Mouse (Mus musculus) bone marrow, adult 2 months (tissue): ENCODE data around the gene Wdr77. TPM values are rescaled to one million over a fixed set of nuclear protein-coding genes. Genes with fewer than 3 reads are reported as not detected.
"Not testable (repeated sequence)": the region's sequence is repeated elsewhere in the genome, so short reads cannot be mapped to it uniquely, and the experiment has no call there.

ENCODE experiments used
- H3K27ac ChIP-seq: fragments of 200-500 bp; 2 replicates; pipeline ENCODE4 v1.5.1; 2012; ENCODE audit warnings: low read depth, mild to moderate bottlenecking, control low read depth, inconsistent platforms, low read length; ENCODE audit not compliant: control insufficient read depth, poor library complexity, insufficient read depth
- H3K4me1 ChIP-seq: fragments of 200-500 bp; 2 replicates; pipeline ENCODE4 v1.6.1; 2011; ENCODE audit warnings: low read length; ENCODE audit not compliant: control insufficient read depth, insufficient read depth
- H3K4me3 ChIP-seq: fragments of 200-500 bp; replicated peaks from 2 replicates; pipeline ENCODE3; 2011; ENCODE audit warnings: mild to moderate bottlenecking, low read depth, low read length, control low read depth; ENCODE audit not compliant: control insufficient read depth
- CTCF ChIP-seq: fragments of 200-500 bp; IDR thresholded peaks from 2 replicates; pipeline ENCODE4 v1.5.1; 2011; ENCODE audit warnings: low read length, control low read depth; ENCODE audit not compliant: control insufficient read depth, insufficient read depth
- POLR2A ChIP-seq: fragments of 200-500 bp; IDR thresholded peaks from 2 replicates; pipeline ENCODE4 v1.6.1; 2011; ENCODE audit warnings: low read depth, mild to moderate bottlenecking, control low read depth, low read length, borderline replicate concordance; ENCODE audit not compliant: control insufficient read depth
- WGBS: fragments of 180-500 bp; shearing (Covaris S2); methylation state at CpG from one replicate; pipeline ENCODE4 v1.1.7; 2018; 5-methylcytosine and 5-hydroxymethylcytosine counted together
- polyA plus RNA-seq: library from polyadenylated mRNA; stranded (reverse); fragments of >200 nt; gene quantifications from 2 replicates; pipeline ENCODE4 v1.2.4, GENCODE M21; 2011; ENCODE audit warnings: low replicate concordance; ENCODE audit not compliant: missing spikeins, insufficient read depth, insufficient read length

The Wdr77 gene
- polyA plus RNA-seq, 1 experiment = 23.9 TPM

- 12% methylated on average over 17 of the region's 17 CpGs for WGBS
Observed at GRCm38 (mm10) chr3:106001416-106002370, 42.5 kb downstream of the Wdr77 start.

GRCm38 (mm10) chr3:106003360-106003759, 44.2 kb downstream of the Wdr77 start:
- H3K4me1 ChIP-seq, H3K4me3 ChIP-seq, H3K27ac ChIP-seq: not testable (repeated sequence)
- WGBS = 58% methylated on average over 10 of the region's 10 CpGs

More at GRCm38 (mm10) chr3:106001416-106002370, 42.5 kb downstream of the Wdr77 start:
- no peak for TF ChIP-seq POLR2A
- no peak for TF ChIP-seq CTCF
- H3K4me3 ChIP-seq = no peak overlapping the region
- no peak overlapping the region for H3K27ac ChIP-seq
- no peaks in the 10 kb centered on the region for H3K4me1 ChIP-seq

GRCm38 (mm10) chr3:106014546-106014945, 55.4 kb downstream of the Wdr77 start, which contains the start of gene Pifo:
Gene Pifo (minus strand): TSS chr3:106014646.
- H3K27ac ChIP-seq = no peak within 1 kb of the TSS
- WGBS = 63% methylated on average over 2 of the region's 2 CpGs
- TF ChIP-seq POLR2A (no peak), CTCF (no peak)

More at GRCm38 (mm10) chr3:106014546-106014945, 55.4 kb downstream of the Wdr77 start, which contains the start of gene Pifo:
- Histone ChIP-seq H3K4me3 (no peak within 1 kb of the TSS), H3K4me1 (no peaks in the 10 kb centered on the region)

Other genes with a start within 250 kb of the Wdr77 start
- gene Rap1a, start 158.0 kb upstream of the Wdr77 start, polyA plus RNA-seq = 91.9 and 112 TPM in 2 replicates
- 1.7 and 3.4 TPM in 2 replicates for gene Adora3, start 88.5 kb upstream of the Wdr77 start, polyA plus RNA-seq
- not detected in 2 replicates for gene Tmigd3, start 88.5 kb upstream of the Wdr77 start, polyA plus RNA-seq
- 27.2 and 72.9 TPM in 2 replicates for gene I830077J02Rik, start 26.7 kb upstream of the Wdr77 start, polyA plus RNA-seq
- gene Atp5f1, start 730 bp downstream of the Wdr77 start, polyA plus RNA-seq = 125 and 184 TPM in 2 replicates
- 5.5 and 16.0 TPM in 2 replicates for gene Ovgp1, start 14.3 kb downstream of the Wdr77 start, polyA plus RNA-seq
- not detected in 2 replicates for gene Pifo, start 55.3 kb downstream of the Wdr77 start, polyA plus RNA-seq
- gene Chil5, start 73.4 kb downstream of the Wdr77 start, polyA plus RNA-seq = 5.1 and 9.9 TPM in 2 replicates
- not detected in 2 replicates for gene Chia1, start 153.9 kb downstream of the Wdr77 start, polyA plus RNA-seq
- 120 and 448 TPM in 2 replicates for gene Chil3, start 208.2 kb downstream of the Wdr77 start, polyA plus RNA-seq